Mouse (Mus musculus) layer of hippocampus, postnatal 14 days (tissue): ENCODE data around the gene Gm20521. TPM values are rescaled to one million over a fixed set of nuclear protein-coding genes. Genes with fewer than 3 reads are reported as not detected.
A peak's percentile ranks its signal among the peaks of the same experiment; 100 is the strongest.
"Not testable (repeated sequence)": the region's sequence is repeated elsewhere in the genome, so short reads cannot be mapped to it uniquely, and the experiment has no call there.

Source experiments
- DNase-seq, 2 experiments: peaks; one replicate each; pipeline ENCODE4 v3.0.0; 2021 to 2022; ENCODE audit warnings: low spot score in 2 of 2, mixed read lengths in 1 of 2
- total RNA-seq, 2 experiments: library from RNA; stranded (reverse); gene quantifications; 2 replicates each; pipeline ENCODE4 v1.2.3; 2021

The Gm20521 gene
- total RNA-seq, 2 experiments from 2014 or later, result 0.30 to 0.88 TPM

- peak; percentile 59 to 82 for DNase-seq
Measured at GRCm38 (mm10) chr14:54935904-54936830, 52.9 kb downstream of the Gm20521 start, which contains the start of gene Cmtm5. Gene Cmtm5 (plus strand): TSS chr14:54936261.

DNA sequence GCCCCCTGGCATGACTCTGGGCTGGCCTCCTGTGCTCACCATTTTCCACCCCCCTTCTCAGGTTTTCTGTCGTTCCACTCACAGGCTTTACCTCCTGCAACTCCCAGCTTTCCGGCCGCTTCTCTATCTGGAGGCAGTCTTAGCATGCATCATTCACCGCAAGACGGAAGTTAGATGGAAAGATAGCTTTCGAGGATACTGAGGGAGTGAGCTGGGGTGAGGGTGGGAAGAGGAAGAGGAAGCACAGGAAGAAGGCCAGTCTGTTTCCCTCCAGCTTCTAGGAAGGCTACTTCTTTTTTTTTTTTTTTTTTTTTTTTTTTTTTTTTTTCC is 53.6 kb downstream of the Gm20521 start:
- DNase-seq, result no peak

DNA sequence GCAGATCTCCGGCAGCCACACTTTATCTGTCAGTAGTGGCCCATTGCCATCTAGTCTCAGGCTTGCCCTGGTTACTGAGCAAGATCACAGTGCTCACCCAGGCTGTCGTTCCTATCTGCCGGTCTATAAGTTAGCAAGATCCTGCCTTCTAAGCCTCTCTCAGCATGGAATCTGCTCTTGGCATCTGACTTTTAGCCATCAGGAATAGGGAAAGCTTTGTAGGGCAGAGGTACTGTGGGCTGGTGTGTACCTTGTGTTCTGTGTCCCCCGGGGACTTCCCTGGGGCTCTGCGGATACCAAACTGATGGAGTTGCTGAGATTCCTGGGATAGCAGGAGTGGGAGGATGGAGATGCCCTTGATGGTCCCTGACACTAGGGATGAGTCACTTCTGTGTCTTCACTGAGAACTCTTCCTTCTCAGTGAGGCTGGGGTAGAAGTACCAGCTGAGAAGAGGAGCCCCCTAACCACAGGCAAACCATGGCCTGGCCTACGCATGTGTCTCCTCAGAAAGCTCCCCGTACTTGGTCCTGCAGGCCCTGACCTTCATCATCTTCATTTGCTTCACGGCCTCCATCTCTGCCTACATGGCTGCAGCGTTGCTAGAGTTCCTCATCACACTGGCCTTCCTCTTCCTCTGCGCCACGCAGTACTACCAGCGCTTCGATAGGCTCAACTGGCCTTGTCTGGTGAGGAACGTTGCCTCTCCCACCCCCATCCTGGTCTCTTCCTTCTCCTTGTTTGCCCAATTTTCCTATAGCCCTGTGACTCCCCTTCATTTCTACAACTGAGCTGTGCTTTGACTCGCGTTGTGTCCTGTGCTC is 54.3 kb downstream of the Gm20521 start:
- no peak for DNase-seq

DNA sequence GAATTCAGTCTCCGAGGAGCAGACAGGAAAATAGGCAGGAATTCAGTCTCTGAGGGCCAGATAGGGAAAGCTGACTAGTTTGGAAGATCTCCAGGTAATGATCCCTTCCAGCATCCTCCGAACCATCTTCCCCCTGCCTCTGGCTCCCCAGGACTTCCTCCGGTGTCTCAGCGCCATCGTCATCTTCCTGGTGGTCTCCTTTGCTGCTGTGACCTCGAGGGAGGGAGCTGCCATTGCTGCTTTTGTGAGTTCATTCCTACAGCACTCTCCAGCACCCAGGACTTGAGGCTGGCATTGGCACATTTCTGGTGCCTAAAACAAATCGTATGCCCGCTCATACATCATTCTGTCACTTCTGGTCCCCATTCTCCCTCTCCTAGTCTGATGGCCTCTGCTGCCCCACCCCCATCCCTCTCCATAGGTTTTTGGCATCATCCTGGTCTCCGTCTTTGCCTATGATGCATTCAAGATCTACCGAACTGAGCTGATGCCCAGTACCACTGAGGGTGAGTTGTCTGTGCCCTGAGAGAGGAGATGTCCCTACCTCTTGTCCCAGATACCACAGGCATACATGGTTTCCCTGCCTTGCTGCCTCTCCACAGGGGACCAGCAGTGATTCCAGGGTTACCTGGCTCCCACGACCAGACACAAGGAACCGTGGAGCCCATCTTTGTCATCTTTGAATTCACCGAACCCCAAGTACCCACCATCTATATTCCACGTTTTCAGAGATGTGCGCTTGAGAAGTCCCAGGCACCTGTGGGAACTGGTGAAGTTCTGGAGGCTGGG is 55.4 kb downstream of the Gm20521 start:
- no peak for DNase-seq

GRCm38 (mm10) chr14:54939434-54940175 is 56.4 kb downstream of the Gm20521 start:
- DNase-seq, result peak; percentile 37 to 42

DNA sequence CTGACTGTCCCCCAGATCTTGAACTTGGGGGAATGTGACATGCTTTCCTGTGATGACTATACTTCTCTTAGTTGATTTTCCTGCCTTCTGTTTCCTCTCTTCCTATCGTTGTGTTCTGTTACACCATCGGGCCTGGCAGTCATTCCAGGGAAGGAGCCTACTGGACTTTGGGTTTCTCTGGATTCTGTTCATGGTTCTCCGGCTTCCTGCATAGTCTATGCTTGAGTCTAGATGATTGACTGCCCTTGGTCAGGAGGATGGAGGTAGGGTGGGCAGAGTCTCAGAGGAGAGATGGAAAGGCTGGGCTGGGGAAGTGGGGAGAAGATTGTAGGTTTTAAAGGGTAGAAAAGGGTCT is 56.9 kb downstream of the Gm20521 start:
- no peak for DNase-seq

GRCm38 (mm10) chr14:54941024-54941978 is 58.1 kb downstream of the Gm20521 start:
- DNase-seq, result no peak

DNA sequence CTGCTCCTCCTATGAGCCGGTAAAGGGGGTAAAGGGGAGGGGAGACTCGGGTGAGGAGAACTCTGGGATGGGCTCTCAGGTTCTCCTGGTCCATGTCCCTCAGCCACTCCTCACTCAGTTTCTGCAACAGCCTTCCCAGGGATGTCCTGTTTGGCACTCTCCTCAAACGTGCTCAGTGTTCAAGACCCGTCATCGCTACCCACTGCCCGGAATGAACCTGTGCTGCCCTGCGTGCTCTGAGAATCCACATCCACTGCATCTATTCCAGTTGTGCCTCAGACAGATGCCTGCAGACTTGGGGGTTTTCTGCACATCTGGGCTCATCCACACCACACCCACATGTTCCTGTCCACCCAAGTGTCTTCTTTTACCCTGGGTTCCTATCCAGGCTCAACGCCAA is 59.2 kb downstream of the Gm20521 start:
- DNase-seq, result no peak

DNA sequence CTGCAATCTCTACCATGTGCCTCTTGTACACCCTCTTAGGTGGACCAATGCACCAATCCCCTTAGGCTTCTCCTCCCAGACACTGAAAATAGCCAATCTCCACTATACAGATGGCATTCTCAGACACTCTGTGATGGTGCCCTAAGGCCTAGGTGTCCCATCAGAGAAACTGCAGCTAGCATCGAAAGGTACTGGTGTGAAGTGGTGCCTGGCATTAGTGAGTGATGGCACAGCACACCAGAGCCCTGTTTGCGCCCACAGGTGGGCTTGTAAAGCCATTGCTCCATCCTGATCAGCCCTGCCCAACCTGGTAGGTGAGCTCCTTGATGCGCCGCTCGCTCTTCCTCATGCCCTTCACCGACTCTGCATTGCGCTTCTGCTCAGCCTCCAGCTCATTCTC is 60.7 kb downstream of the Gm20521 start:
- no peak for DNase-seq

- no peak for DNase-seq
Measured at GRCm38 (mm10) chr14:54944939-54945338, 61.7 kb downstream of the Gm20521 start.

GRCm38 (mm10) chr14:54945975-54946704 is 62.9 kb downstream of the Gm20521 start:
- DNase-seq, result no peak

DNA sequence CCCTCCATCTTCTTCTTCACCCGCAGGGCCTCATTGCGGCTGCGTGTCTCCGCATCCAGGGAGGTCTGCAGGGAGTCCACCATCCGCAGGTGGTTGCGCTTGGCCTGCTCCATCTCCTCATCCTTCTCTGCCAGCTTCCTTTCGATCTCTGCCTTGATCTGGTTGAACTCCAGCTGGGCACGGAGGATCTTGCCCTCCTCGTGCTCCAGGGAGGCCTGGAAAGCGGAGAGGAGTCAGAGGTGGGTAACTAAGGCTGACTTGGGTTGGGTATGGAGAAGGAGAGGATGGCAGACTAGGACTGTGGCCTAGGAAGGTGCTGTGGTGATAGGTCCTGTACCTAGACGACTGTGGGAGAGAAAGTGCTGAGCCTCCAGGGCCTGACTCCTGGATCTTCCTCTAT is 63.8 kb downstream of the Gm20521 start:
- not testable (repeated sequence) for DNase-seq

Other genes with a start within 250 kb of the Gm20521 start
- not detected for gene Gm17606, start 242.5 kb upstream of the Gm20521 start, total RNA-seq
- gene Cdh24, start 242.1 kb upstream of the Gm20521 start, total RNA-seq, result 10 to 100 TPM; 20.5 to 21.0 TPM
- gene 1700123O20Rik, start 197.2 kb upstream of the Gm20521 start, total RNA-seq, result 10 to 100 TPM; 25.8 to 27.8 TPM
- gene Acin1, start 196.5 kb upstream of the Gm20521 start, total RNA-seq, result 100 to 1,000 TPM; 210 to 221 TPM
- under 1 TPM in 1 of 2 experiments, not detected in 1; 0.21 TPM for gene Gm29776, start 184.6 kb upstream of the Gm20521 start, total RNA-seq
- gene Cebpe, start 171.3 kb upstream of the Gm20521 start, total RNA-seq, result not detected
- 10 to 100 TPM; 66.1 to 66.2 TPM for gene Slc7a8, start 101.5 kb upstream of the Gm20521 start, total RNA-seq
- not detected for gene Rnf212b, start 69.3 kb upstream of the Gm20521 start, total RNA-seq
- 10 to 100 TPM; 20.8 to 21.7 TPM for gene Homez, start 12.5 kb upstream of the Gm20521 start, total RNA-seq
- 10 to 100 TPM; 24.3 to 27.5 TPM for gene Ppp1r3e, start 5.9 kb upstream of the Gm20521 start, total RNA-seq
- 10 to 100 TPM; 95.3 to 96.8 TPM for gene Bcl2l2, start 64 bp upstream of the Gm20521 start, total RNA-seq
- gene Pabpn1, start 9.1 kb downstream of the Gm20521 start, total RNA-seq, result 100 to 1,000 TPM; 256 to 278 TPM
- 100 to 1,000 TPM; 676 to 680 TPM for gene Slc22a17, start 29.7 kb downstream of the Gm20521 start, total RNA-seq
- 10 to 100 TPM; 14.7 to 17.0 TPM for gene Efs, start 42.7 kb downstream of the Gm20521 start, total RNA-seq
- gene Il25, start 49.3 kb downstream of the Gm20521 start, total RNA-seq, result not detected
- 10 to 100 TPM; 57.9 to 58.0 TPM for gene Cmtm5, start 52.8 kb downstream of the Gm20521 start, total RNA-seq
- 1 to 10 TPM; 2.0 to 2.8 TPM for gene Myh6, start 83.5 kb downstream of the Gm20521 start, total RNA-seq
- not detected for gene Gm17428, start 93.5 kb downstream of the Gm20521 start, total RNA-seq
- gene Myh7, start 111.2 kb downstream of the Gm20521 start, total RNA-seq, result 1 to 10 TPM; 4.0 to 5.4 TPM
- 10 to 100 TPM; 28.6 to 33.5 TPM for gene Ngdn, start 132.0 kb downstream of the Gm20521 start, total RNA-seq
- gene Zfhx2, start 208.9 kb downstream of the Gm20521 start, total RNA-seq, result 10 to 100 TPM; 41.2 to 48.8 TPM
- 10 to 100 TPM; 21.7 to 24.7 TPM for gene Thtpa, start 211.3 kb downstream of the Gm20521 start, total RNA-seq
- 10 to 100 TPM; 15.8 to 18.6 TPM for gene Ap1g2, start 223.2 kb downstream of the Gm20521 start, total RNA-seq
- gene Jph4, start 233.5 kb downstream of the Gm20521 start, total RNA-seq, result 100 to 1,000 TPM; 408 to 411 TPM